Mouse (Mus musculus) effector memory CD4-positive, alpha-beta T cell, adult 7 months (primary cell): ENCODE data around the gene Zdhhc15. TPM values are rescaled to one million over a fixed set of nuclear protein-coding genes. Genes with fewer than 3 reads are reported as not detected.

Experiments used
- polyA plus RNA-seq: library from polyadenylated mRNA; unstranded; fragments of 100-300 nt; shearing (Covaris generic); gene quantifications from one replicate; pipeline ENCODE4 v1.2.1, GENCODE M21; 2017

The Zdhhc15 gene
- 11.5 TPM for polyA plus RNA-seq

GRCm38 (mm10) chrX:104670757-104671549, at the start of gene Zdhhc15:
TSS of gene Zdhhc15 (minus strand) at chrX:104671064.

Other genes with a start within 250 kb of the Zdhhc15 start
- gene Uprt, start 188.2 kb downstream of the Zdhhc15 start, polyA plus RNA-seq: 2.9 TPM
- 0.54 TPM for gene Magee2, start 186.2 kb upstream of the Zdhhc15 start, polyA plus RNA-seq